Mouse (Mus musculus) liver, adult 2 months (tissue): ENCODE data around the gene Ak3.

Experiments used
- CTCF ChIP-seq: fragments of 200-500 bp; IDR thresholded peaks from 2 replicates; pipeline ENCODE4 v1.5.1; 2011; ENCODE audit warnings: low read depth, low read length, control low read depth
- POLR2A ChIP-seq: fragments of 200-500 bp; IDR thresholded peaks from 2 replicates; pipeline ENCODE4 v1.6.1; 2011; ENCODE audit warnings: low read length, control low read depth; ENCODE audit not compliant: insufficient read depth; ENCODE audit errors: extremely low read depth

DNA sequence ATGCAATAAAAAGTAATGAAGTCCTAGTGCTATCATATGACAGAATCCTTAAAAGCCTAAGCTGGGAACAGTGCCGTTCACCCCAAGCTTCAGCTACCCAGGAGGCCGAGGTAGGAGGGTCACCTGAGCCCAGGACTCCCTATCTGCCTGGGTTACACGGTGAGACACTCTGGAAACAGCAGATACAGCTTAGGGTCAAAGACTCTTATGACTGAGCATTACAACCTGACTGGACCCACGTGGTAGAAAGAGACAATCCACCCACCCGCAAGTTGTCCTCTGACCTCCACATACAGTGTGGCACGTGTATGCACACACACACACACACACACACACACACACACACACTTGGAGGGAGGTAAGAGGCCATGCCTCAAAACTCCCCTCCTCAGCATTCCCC is 5.6 kb downstream of the Ak3 start:
- TF ChIP-seq CTCF (no peak), POLR2A (no peak)
